Mouse (Mus musculus) liver, embryonic 11.5 days (tissue): ENCODE data around the gene Ephb4. TPM values are rescaled to one million over a fixed set of nuclear protein-coding genes. Genes with fewer than 3 reads are reported as not detected.

Source experiments
- ATAC-seq: fragments of 200-750 bp; cut with Nextera tagmentation; replicated peaks from 2 replicates; pipeline ENCODE4 v1.8.0; 2017; ENCODE audit warnings: moderate number of reproducible peaks, mild to moderate bottlenecking, moderate TSS enrichment, moderate library complexity; ENCODE audit not compliant: low FRiP score
- DNase-seq: peaks from one replicate; pipeline ENCODE4 v3.0.0-alpha.2; 2017; ENCODE audit warnings: low spot score
- H3K27ac ChIP-seq: fragments of 300-500 bp; sonication (generic); 2 replicates; pipeline ENCODE4 v1.5.1; 2014; ENCODE audit warnings: mild to moderate bottlenecking, low read depth, low read length, control low read depth
- H3K27me3 ChIP-seq: fragments of 300-500 bp; sonication (generic); replicated peaks from 2 replicates; pipeline ENCODE4 v1.6.1; 2014; ENCODE audit warnings: low read length, mixed read lengths; ENCODE audit not compliant: control insufficient read depth, insufficient read depth
- H3K36me3 ChIP-seq: fragments of 300-500 bp; sonication (generic); 2 replicates; pipeline ENCODE4 v1.6.1; 2014; ENCODE audit warnings: mild to moderate bottlenecking, low read length, moderate library complexity, mixed read lengths; ENCODE audit not compliant: control insufficient read depth, insufficient read depth
- H3K4me1 ChIP-seq: fragments of 300-500 bp; sonication (generic); replicated peaks from 2 replicates; pipeline ENCODE4 v1.6.1; 2014; ENCODE audit warnings: low read length, mixed read lengths; ENCODE audit not compliant: control insufficient read depth, insufficient read depth
- H3K4me2 ChIP-seq: fragments of 300-500 bp; sonication (generic); 2 replicates; pipeline ENCODE4 v1.6.1; 2014; ENCODE audit warnings: mild to moderate bottlenecking, control low read depth, moderate library complexity
- H3K4me3 ChIP-seq: fragments of 300-500 bp; sonication (generic); 2 replicates; pipeline ENCODE4 v1.5.1; 2014; ENCODE audit warnings: low read depth, low read length, control low read depth
- H3K9ac ChIP-seq: fragments of 300-500 bp; sonication (generic); 2 replicates; pipeline ENCODE4 v1.6.1; 2014; ENCODE audit warnings: low read depth, low read length, control low read depth
- H3K9me3 ChIP-seq: fragments of 300-500 bp; sonication (generic); 2 replicates; pipeline ENCODE4 v1.6.1; 2016; ENCODE audit warnings: low read length, inconsistent platforms, mixed read lengths; ENCODE audit not compliant: control insufficient read depth
- WGBS: fragments of 180-500 bp; shearing (Covaris S2); extraction: QIAGEN DNeasy Blood & Tissue Kit; methylation state at CpG from one replicate; pipeline ENCODE4 v1.1.7; 2014; 5-methylcytosine and 5-hydroxymethylcytosine counted together
- polyA plus RNA-seq: library from polyadenylated mRNA; unstranded; fragments of >200 nt; fragmentation: Nextera tagmentation; extraction: Ambion mirVana; gene quantifications from 2 replicates; pipeline ENCODE4 v1.2.1, GENCODE M21; 2014

Gene Ephb4
- polyA plus RNA-seq, 1 experiment from 2014 or later, result 29.9 TPM

DNA sequence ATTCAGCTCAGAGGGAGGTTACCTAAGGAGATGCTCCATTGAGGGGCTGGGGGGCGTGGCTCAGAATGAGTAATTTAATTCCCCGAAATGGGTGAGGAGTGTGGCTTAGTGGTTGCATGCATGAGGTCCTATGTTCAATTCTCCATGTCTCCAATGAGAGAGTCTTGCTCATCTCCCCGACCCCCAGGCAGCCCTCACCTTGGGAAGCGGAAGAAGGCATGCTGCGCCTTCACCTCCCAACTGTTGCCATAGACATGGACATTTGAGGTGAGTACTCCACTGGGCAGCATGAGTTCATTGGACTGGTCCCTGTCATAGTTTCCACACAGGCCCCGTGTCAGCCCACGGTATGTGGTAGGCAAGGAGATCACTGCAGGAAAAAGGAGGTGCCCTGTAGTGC is 36.8 kb downstream of the Ephb4 start:
- Histone ChIP-seq H3K4me3 (no peak overlapping the region), H3K9me3 (no peaks in the 10 kb centered on the region), H3K4me2 (no peak overlapping the region), H3K4me1 (no peaks in the 10 kb centered on the region), H3K27me3 (no peaks in the 10 kb centered on the region), H3K9ac (no peak overlapping the region), H3K27ac (no peak overlapping the region), H3K36me3 (no peaks in the 10 kb centered on the region)
- DNase-seq, result no peak
- 76% methylated on average over 7 of the region's 7 CpGs for WGBS
- no peak for ATAC-seq

DNA sequence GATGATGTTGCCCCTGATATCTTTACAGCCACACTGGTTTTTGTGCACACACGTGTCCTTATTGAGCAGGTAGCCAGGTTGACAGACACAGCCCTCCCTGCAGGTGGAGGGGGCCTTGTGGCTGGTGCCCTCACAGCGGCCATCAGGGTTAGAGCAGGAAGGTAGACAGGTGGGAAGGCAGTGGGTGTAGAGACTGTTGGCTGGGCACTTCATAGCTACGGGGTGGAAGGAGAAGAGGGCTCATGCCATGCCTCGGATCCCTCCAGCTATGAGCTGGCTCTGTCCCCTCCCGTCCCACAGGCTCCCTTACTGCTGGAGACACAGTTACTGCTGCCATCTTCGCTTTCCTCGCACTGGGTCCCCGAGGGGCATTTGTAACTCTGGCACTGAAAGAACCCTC is 41.7 kb downstream of the Ephb4 start:
- no peak overlapping the region for H3K4me3 ChIP-seq
- H3K4me1 ChIP-seq, result no peaks in the 10 kb centered on the region
- no peak for DNase-seq
- no peak overlapping the region for H3K4me2 ChIP-seq
- H3K27ac ChIP-seq, result no peak overlapping the region
- no peaks in the 10 kb centered on the region for H3K9me3 ChIP-seq
- ATAC-seq, result no peak
- no peak overlapping the region for H3K9ac ChIP-seq
- no peaks in the 10 kb centered on the region for H3K36me3 ChIP-seq
- 82% methylated on average over 8 of the region's 8 CpGs for WGBS
- H3K27me3 ChIP-seq, result no peaks in the 10 kb centered on the region

DNA sequence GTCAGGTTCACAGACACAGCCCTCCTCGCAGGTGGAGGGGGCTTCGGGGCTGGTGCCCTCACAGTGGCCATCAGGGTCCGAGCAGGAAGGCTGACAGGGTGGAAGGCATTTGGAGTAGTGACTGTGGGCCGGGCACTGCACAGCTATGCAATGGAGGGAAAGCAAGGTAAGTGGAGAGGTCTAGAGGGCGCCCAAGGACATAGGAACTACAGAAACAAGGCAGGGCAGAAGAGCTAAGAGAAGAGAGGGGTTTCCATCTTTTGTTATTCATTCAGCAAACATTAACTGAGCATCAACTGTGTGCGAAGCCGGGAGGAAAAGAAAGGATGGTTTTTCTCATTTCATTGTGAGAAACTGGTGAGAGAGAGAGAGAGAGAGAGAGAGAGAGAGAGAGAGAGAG is 44.5 kb downstream of the Ephb4 start:
- H3K4me3 ChIP-seq, result no peak overlapping the region
- ATAC-seq, result no peak
- WGBS, result 43% methylated on average over 7 of the region's 7 CpGs
- H3K27me3 ChIP-seq, result no peaks in the 10 kb centered on the region
- H3K36me3 ChIP-seq, result no peaks in the 10 kb centered on the region
- no peak overlapping the region for H3K9ac ChIP-seq
- no peak overlapping the region for H3K27ac ChIP-seq
- H3K9me3 ChIP-seq, result no peaks in the 10 kb centered on the region
- H3K4me2 ChIP-seq, result no peak overlapping the region
- H3K4me1 ChIP-seq, result no peaks in the 10 kb centered on the region
- DNase-seq, result no peak

DNA sequence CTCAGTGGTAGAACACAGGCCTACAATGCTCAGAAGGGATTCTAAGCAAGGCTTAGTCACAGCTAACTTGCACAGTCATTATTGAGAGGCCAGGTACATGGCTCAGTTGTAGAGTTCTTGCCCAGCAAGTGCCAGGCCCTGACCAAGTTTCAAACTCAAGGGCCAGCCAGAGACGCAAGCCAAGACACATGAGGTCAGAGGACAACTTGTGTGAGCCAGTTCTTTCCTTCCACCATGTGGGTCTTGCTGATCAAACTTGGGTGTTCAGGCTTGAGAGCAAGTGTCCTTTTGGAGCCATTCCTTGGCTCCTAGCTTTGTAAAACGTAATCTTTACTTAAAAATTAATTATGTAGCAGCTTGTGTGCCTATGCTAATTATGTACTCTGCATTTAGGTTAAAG is 54.2 kb downstream of the Ephb4 start:
- H3K27me3 ChIP-seq, result no peaks in the 10 kb centered on the region
- WGBS, result 64% methylated on average over 2 of the region's 2 CpGs
- H3K4me3 ChIP-seq, result no peak overlapping the region
- ATAC-seq, result no peak
- peaks cover 8% of the 10 kb centered on the region; the same call in 1 of the 2 replicates for H3K4me1 ChIP-seq
- no peak overlapping the region for H3K27ac ChIP-seq
- no peak overlapping the region for H3K9ac ChIP-seq
- no peaks in the 10 kb centered on the region for H3K9me3 ChIP-seq
- no peaks in the 10 kb centered on the region for H3K36me3 ChIP-seq
- no peak overlapping the region for H3K4me2 ChIP-seq
- DNase-seq, result no peak

DNA sequence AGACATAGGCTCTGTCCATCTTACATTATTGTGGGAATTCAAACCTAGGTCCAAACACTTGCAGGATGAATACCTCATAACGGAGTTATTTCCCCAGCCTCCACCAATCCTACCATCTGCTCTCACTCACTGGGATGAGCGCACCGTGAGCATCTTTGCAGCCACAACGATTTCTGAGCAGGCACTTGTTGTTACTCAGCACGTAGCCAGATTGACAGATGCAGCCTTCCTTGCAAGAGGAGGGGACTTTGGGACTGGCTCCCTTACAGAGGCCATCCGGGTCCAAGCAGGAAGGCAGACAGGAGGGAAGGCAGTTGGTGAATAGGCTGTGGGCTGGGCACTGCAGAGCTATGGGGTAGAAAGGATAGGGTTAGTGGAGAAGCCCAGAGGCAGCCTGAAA is 59.5 kb downstream of the Ephb4 start:
- Histone ChIP-seq H3K9ac (no peak overlapping the region), H3K27ac (no peak overlapping the region), H3K4me1 (peaks cover 10% of the 10 kb centered on the region; the same call in 1 of the 2 replicates), H3K4me3 (no peak overlapping the region), H3K27me3 (no peaks in the 10 kb centered on the region), H3K9me3 (no peaks in the 10 kb centered on the region), H3K4me2 (no peak overlapping the region), H3K36me3 (no peaks in the 10 kb centered on the region)
- 73% methylated on average over 6 of the region's 6 CpGs for WGBS
- ATAC-seq (no peak), DNase-seq (no peak)

DNA sequence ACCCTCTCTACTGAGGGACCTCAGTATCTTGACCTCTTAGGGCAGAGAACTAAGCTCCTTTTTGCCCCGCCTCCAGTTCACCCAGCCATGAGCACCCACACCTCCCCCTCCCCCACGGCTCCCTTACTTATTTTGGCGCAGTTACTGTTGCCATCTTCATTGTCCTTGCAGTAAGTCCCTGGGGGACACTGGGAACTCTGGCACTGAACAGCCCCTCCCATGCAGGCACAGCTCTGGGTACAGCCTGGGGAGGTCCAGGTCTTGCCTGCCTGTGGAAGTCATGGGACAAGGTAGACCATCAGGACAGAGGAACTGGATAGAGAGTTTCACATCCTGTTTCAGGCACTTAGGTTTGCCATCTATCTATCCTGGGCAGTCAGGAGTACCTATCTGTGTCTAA is 60.2 kb downstream of the Ephb4 start:
- ATAC-seq, result no peak
- no peaks in the 10 kb centered on the region for H3K27me3 ChIP-seq
- H3K4me1 ChIP-seq, result peaks cover 10% of the 10 kb centered on the region; the same call in 1 of the 2 replicates
- no peak overlapping the region for H3K27ac ChIP-seq
- no peak overlapping the region for H3K9ac ChIP-seq
- H3K9me3 ChIP-seq, result no peaks in the 10 kb centered on the region
- H3K4me3 ChIP-seq, result no peak overlapping the region
- DNase-seq, result no peak
- no peaks in the 10 kb centered on the region for H3K36me3 ChIP-seq
- WGBS, result 76% methylated on average over 3 of the region's 3 CpGs
- no peak overlapping the region for H3K4me2 ChIP-seq

DNA sequence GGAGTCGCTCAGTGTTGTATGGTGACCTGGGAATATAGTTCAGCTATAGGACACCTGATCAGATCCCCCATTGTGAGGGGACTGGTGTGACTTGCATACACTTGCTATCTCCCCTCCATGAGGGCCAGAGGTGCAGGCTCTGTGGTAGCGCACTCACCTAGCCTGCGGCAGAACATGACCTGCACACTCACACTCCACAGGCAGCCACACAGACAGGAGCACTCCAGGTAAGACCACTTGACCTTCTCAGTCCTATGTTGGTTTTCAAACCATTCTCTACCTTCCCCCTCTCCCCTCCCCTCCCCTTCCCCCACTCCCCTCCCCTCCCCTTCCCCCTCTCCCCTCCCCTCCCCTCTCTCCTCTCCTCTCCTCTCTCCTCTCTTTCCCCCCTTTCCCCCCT is 60.6 kb downstream of the Ephb4 start:
- no peak overlapping the region for H3K27ac ChIP-seq
- no peaks in the 10 kb centered on the region for H3K36me3 ChIP-seq
- H3K4me1 ChIP-seq, result peaks cover 10% of the 10 kb centered on the region; the same call in 1 of the 2 replicates
- no peak overlapping the region for H3K4me2 ChIP-seq
- no peaks in the 10 kb centered on the region for H3K9me3 ChIP-seq
- 84% methylated on average over 3 of the region's 3 CpGs for WGBS
- H3K27me3 ChIP-seq, result no peaks in the 10 kb centered on the region
- no peak overlapping the region for H3K4me3 ChIP-seq
- DNase-seq, result no peak
- no peak overlapping the region for H3K9ac ChIP-seq
- no peak for ATAC-seq

DNA sequence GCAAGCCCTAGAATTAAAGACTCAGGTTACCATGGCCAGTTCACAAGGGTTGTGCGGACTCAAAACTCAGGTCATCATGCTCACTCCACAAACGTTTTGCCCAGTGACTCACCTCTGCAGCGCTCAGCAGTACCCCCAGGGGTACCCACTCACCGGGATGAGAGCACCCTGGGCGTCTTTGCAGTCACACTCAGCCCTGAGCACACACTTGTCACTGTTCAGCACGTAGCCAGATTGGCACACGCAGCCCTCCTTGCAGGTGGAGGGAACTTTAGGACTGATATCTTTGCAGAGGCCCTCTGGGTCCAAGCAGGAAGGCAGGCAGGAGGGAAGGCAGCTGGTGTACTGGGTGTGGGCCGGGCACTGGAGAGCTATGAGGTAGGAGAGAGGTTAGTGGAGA is 61.3 kb downstream of the Ephb4 start:
- Histone ChIP-seq H3K4me3 (no peak overlapping the region), H3K4me2 (no peak overlapping the region), H3K27me3 (no peaks in the 10 kb centered on the region), H3K27ac (no peak overlapping the region), H3K9me3 (no peaks in the 10 kb centered on the region), H3K36me3 (no peaks in the 10 kb centered on the region), H3K4me1 (peaks cover 10% of the 10 kb centered on the region; the same call in 1 of the 2 replicates), H3K9ac (no peak overlapping the region)
- no peak for DNase-seq
- no peak for ATAC-seq
- 56% methylated on average over 8 of the region's 8 CpGs for WGBS

DNA sequence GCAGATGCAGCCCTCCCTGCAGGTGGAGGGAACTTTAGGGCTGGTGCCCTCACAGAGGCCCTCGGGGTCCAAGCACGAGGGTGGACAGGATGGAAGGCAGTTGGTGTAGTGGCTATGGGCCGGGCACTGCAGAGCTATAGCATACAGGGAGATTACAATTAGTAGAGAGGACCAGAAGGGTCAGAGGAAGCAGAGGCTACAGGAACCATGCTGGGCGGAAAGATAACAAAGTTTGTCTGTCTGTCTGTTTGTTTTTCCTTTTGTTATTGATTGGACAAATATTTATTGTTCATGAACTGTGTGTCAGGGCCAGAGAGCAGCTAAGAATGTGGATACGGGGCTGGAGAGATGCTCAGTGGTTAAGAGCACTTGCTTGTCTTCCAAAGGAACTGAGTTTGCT is 64.3 kb downstream of the Ephb4 start:
- Histone ChIP-seq H3K4me1 (peaks cover 3% of the 10 kb centered on the region; the same call in 1 of the 2 replicates), H3K9ac (no peak overlapping the region), H3K4me2 (no peak overlapping the region), H3K27me3 (no peaks in the 10 kb centered on the region), H3K36me3 (no peaks in the 10 kb centered on the region), H3K9me3 (no peaks in the 10 kb centered on the region), H3K4me3 (no peak overlapping the region), H3K27ac (peak overlapping the region; percentile 37; the same call in 1 of the 2 replicates)
- ATAC-seq, result peak; percentile 70
- WGBS, result 31% methylated on average over 5 of the region's 5 CpGs
- DNase-seq, result no peak
